Mouse (Mus musculus): ENCODE data around the gene Supt4a. TPM values are rescaled to one million over a fixed set of nuclear protein-coding genes. Genes with fewer than 3 reads are reported as not detected.

Supt4a gene
- total RNA-seq, 2 experiments from 2014 or later = 75.2 to 192 TPM

DNA sequence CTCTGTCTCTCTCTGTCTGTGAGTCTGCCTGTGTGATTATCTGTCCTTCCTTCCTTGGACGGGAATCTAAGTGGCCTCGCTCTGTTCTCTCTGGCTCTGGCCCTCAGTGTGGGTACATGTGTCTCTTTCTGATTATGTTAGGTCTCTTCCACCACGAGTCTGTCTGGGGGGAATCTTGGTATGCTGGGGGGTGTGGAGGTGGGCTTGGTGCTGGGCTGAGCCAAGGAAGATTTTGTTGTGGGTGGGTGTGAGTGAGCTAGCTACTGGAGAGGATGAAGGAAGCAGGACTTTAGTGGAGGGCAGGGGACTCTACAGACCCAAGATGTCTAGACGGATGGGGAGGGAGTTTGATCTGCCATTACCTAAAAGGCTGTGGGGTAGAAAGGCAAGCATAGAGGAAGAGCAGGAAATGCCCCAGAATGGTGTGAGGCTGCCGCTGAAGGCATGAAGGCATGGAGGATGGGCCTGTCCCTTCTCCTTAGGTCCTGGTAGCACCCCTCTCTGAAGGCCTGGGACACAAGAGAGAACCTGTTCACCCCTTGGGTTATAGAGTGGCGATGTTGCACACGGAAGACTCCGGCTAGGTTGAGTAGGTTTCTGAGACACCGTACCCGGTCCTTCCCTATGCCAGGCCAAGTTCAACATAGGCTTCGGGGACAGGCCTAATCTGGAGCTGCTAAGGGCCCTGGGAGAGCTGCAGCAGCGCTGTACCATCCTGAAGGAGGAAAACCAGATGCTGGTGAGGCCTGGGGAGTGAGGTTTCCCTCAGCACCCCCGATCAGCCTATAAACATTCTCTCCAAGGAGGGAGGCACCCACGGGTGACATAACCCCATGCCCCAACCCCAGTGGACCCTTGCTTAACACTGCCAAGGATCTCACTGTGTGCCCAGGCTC, 24.7 kb downstream of the Supt4a start:
- no peak for ATAC-seq (replicated peaks; ENCODE audit: low FRiP score, low TSS enrichment, poor library complexity, severe bottlenecking)

- no peak for ATAC-seq (replicated peaks; ENCODE audit: low FRiP score, low TSS enrichment, poor library complexity, severe bottlenecking)
Observed at GRCm38 (mm10) chr11:87762702-87763385, 25.5 kb downstream of the Supt4a start.

DNA sequence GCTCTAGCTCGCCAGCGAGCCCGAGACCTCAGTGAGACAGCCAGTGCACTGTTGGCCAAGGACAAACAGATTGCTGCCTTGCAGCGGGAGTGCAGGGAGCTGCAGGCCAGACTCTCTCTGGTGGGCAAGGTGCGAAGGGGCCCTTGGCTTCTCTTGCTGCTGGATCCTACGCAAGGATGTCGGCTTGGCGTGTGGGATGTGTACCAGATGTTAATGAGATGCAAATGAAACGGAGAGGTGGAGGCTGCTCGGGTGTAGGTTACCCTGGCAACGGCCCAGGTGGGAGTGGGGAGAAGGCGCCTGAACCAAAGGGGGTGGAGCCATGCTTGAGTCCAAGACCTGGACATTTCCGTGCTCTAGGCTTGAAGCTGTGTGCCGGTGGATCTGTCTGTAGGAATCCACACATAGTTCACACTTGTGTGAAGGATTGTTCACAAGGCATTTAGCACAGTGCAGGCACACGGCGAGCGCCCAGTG, 26.2 kb downstream of the Supt4a start:
- no peak for ATAC-seq (replicated peaks; ENCODE audit: low FRiP score, low TSS enrichment, poor library complexity, severe bottlenecking)

DNA sequence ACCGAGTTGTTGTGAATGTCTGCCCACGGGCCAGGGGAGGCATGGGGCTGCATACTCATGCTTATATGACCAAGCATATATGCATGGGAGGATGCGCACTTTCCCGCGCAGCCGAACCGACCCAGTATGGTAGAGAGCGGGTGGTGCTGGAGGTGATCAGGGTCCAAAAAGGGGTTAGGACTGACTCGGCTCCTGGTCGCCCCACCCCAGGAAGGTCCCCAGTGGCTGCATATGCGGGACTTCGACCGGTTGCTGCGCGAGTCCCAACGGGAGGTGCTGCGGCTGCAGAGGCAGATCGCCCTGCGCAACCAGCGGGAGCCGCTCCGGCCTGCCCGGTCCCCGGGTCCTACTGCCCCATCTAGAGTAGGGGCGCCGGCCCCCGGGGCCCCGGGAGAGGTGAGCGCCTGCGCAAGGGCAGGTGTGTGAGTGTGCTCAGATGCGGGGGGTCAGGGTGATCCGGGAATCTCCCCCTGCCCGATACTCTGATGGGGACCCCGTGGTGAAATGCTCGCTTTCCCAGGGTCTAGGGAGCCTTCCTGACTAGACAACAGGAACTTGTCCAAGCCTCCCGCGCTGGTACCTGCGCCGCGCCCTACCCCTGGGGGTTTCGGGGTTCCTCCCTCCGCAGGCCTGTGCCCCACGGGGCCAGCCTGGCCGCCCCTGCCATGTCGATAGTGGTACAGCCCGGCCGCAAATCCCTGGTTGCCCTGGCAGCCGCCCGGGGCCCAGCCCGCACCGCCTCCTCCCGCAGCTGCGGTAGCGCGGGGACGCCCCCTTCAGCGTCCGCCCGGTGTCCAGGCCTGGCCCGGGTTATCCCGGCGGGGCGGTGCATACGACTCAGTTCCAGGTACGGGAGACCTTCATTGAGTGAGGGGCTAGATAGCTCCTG, 26.9 kb downstream of the Supt4a start:
- no peak for ATAC-seq (replicated peaks; ENCODE audit: low FRiP score, low TSS enrichment, poor library complexity, severe bottlenecking)

DNA sequence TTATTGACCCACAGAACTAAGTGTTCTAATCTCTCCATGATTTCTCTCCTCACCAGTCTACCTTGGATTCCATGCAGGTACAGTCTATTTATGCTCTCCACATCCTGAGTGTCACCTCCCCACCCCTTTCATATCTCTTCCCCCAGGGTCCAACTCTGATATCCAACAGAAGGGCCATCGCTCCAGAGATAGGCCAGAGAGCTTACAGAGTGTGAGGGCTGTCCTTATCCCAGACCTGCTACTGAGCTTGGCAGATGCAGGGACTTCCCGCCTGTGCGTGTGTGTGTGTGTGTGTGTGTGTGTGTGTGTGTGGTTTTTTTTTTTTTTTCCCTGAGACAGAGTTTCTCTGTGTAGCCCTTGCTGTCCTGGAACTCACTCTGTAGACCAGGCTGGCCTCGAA, 31.4 kb downstream of the Supt4a start:
- 0 out of 2 replicates have a peak, but pooled peaks have one; percentile 19 for ATAC-seq (replicated peaks; ENCODE audit: low FRiP score, low TSS enrichment, poor library complexity, severe bottlenecking)

GRCm38 (mm10) chr11:87770989-87771388, 33.6 kb downstream of the Supt4a start:
- ATAC-seq (replicated peaks; ENCODE audit: low FRiP score, low TSS enrichment, poor library complexity, severe bottlenecking) = peak; percentile 47; the same call in 1 of the 2 replicates

GRCm38 (mm10) chr11:87772354-87772753, 35.0 kb downstream of the Supt4a start:
- ATAC-seq (replicated peaks; ENCODE audit: low FRiP score, low TSS enrichment, poor library complexity, severe bottlenecking) = no peak

- ATAC-seq (replicated peaks; ENCODE audit: low FRiP score, low TSS enrichment, poor library complexity, severe bottlenecking) = peak; percentile 77
Observed at GRCm38 (mm10) chr11:87778100-87778765, 40.9 kb downstream of the Supt4a start.

DNA sequence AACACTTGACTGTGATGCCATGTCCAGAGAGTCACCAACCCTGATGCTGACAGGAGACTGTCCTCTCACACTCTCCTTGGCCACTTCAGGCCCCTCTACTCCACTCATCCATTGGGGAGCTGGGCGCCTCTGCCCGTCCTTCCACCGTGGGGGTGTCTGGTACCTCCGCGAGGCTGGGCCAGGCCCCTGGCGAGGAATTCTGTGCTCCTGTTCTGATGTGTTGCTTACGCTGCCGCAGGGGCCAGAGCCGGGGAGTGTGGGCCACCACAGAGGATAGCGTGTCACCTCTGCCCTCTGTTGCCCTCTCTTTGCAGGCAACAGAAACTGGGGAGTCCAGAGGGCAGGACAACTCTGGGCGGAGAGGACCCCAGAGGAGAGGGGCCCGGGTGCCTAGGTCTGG, 41.6 kb downstream of the Supt4a start:
- ATAC-seq (replicated peaks; ENCODE audit: low FRiP score, low TSS enrichment, poor library complexity, severe bottlenecking) = no peak

DNA sequence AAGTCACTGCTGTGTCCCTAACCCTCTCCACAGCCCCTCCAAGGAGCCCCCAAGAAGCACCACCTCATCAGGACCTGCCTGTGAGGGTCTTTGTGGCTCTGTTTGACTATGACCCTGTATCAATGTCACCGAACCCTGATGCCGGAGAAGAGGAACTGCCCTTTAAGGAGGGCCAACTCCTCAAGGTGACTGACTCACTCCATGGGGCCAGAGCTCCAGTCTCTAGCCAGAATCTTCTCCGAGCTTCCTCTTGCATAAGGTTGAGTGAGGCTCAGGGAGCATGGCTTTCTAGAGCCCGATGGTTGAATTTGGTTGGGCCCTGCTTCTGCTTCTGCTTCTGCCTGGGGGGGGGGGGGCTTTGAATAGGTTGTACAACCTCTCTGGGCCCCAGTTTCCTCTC, 42.0 kb downstream of the Supt4a start:
- ATAC-seq (replicated peaks; ENCODE audit: low FRiP score, low TSS enrichment, poor library complexity, severe bottlenecking) = no peak

DNA sequence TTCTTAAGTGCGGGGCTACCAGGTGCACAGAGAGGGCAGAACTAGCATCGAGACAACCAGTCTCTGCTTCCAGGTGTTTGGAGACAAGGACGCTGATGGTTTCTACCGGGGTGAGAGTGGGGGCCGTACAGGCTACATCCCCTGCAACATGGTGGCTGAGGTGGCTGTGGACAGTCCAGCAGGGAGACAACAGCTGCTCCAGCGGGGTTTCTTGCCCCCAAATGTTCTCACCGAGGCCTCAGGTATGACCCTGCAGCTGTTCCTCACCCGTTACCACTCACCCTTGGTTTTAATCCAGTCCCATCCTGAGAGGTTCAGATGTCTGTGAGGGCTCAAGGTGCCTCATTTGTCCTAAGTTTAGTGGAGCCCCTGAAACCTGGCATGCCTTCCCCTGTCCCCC, 42.8 kb downstream of the Supt4a start:
- no peak for ATAC-seq (replicated peaks; ENCODE audit: low FRiP score, low TSS enrichment, poor library complexity, severe bottlenecking)

- no peak for ATAC-seq (replicated peaks; ENCODE audit: low FRiP score, low TSS enrichment, poor library complexity, severe bottlenecking)
Observed at GRCm38 (mm10) chr11:87790088-87790487, 52.7 kb downstream of the Supt4a start.

Other genes starting within 250 kb of the Supt4a start
- not detected in 2 replicates for gene Gm11492, start 170.9 kb upstream of the Supt4a start, total RNA-seq (2014; fragmentation: Nextera tagmentation)
- not detected in 2 replicates for gene Gm11492, start 170.9 kb upstream of the Supt4a start, total RNA-seq (2017)
- gene Sept4, start 168.6 kb upstream of the Supt4a start, total RNA-seq (2014; fragmentation: Nextera tagmentation) = 24.5 and 34.8 TPM in 2 replicates
- gene Sept4, start 168.6 kb upstream of the Supt4a start, total RNA-seq (2017) = 15.0 and 21.6 TPM in 2 replicates
- 18.7 and 31.1 TPM in 2 replicates for gene Mtmr4, start 145.4 kb upstream of the Supt4a start, total RNA-seq (2014; fragmentation: Nextera tagmentation)
- 19.9 and 21.8 TPM in 2 replicates for gene Mtmr4, start 145.4 kb upstream of the Supt4a start, total RNA-seq (2017)
- not detected in 2 replicates for gene Hsf5, start 120.4 kb upstream of the Supt4a start, total RNA-seq (2014; fragmentation: Nextera tagmentation)
- gene Hsf5, start 120.4 kb upstream of the Supt4a start, total RNA-seq (2017) = 0.19 TPM in 1 of 2 replicates, not detected in the other
- 4.2 and 7.0 TPM in 2 replicates for gene Rnf43, start 74.8 kb upstream of the Supt4a start, total RNA-seq (2014; fragmentation: Nextera tagmentation)
- 1.4 and 3.1 TPM in 2 replicates for gene Rnf43, start 74.8 kb upstream of the Supt4a start, total RNA-seq (2017)
- 5.5 and 20.3 TPM in 2 replicates for gene Tspoap1, start 23.0 kb downstream of the Supt4a start, total RNA-seq (2014; fragmentation: Nextera tagmentation)
- gene Tspoap1, start 23.0 kb downstream of the Supt4a start, total RNA-seq (2017) = 3.5 and 5.4 TPM in 2 replicates
- gene Mpo, start 56.0 kb downstream of the Supt4a start, total RNA-seq (2014; fragmentation: Nextera tagmentation) = 7.9 TPM in 1 of 2 replicates, not detected in the other
- 7.6 and 31.9 TPM in 2 replicates for gene Mpo, start 56.0 kb downstream of the Supt4a start, total RNA-seq (2017)
- not detected in 2 replicates for gene Lpo, start 90.7 kb downstream of the Supt4a start, total RNA-seq (2014; fragmentation: Nextera tagmentation)
- not detected in 2 replicates for gene Lpo, start 90.7 kb downstream of the Supt4a start, total RNA-seq (2017)
- 4.3 and 6.8 TPM in 2 replicates for gene Mks1, start 115.7 kb downstream of the Supt4a start, total RNA-seq (2014; fragmentation: Nextera tagmentation)
- gene Mks1, start 115.7 kb downstream of the Supt4a start, total RNA-seq (2017) = 2.4 and 8.4 TPM in 2 replicates
- gene Epx, start 138.0 kb downstream of the Supt4a start, total RNA-seq (2014; fragmentation: Nextera tagmentation) = not detected in 2 replicates
- 3.9 TPM in 1 of 2 replicates, not detected in the other for gene Epx, start 138.0 kb downstream of the Supt4a start, total RNA-seq (2017)
- gene Olfr462, start 154.7 kb downstream of the Supt4a start, total RNA-seq (2014; fragmentation: Nextera tagmentation) = not detected in 2 replicates
- gene Olfr462, start 154.7 kb downstream of the Supt4a start, total RNA-seq (2017) = not detected in 2 replicates
- not detected in 2 replicates for gene Olfr463, start 159.8 kb downstream of the Supt4a start, total RNA-seq (2014; fragmentation: Nextera tagmentation)
- not detected in 2 replicates for gene Olfr463, start 159.8 kb downstream of the Supt4a start, total RNA-seq (2017)
- gene Olfr464, start 183.4 kb downstream of the Supt4a start, total RNA-seq (2014; fragmentation: Nextera tagmentation) = not detected in 2 replicates
- gene Olfr464, start 183.4 kb downstream of the Supt4a start, total RNA-seq (2017) = not detected in 2 replicates
- 18.4 and 30.2 TPM in 2 replicates for gene Dynll2, start 250.0 kb downstream of the Supt4a start, total RNA-seq (2014; fragmentation: Nextera tagmentation)
- gene Dynll2, start 250.0 kb downstream of the Supt4a start, total RNA-seq (2017) = 9.6 and 26.7 TPM in 2 replicates

Data from megakaryocyte-erythroid progenitor cell, adult 5-6 weeks (primary cell).